21 mouse cellular contexts compared by ENCODE assay signal in the genomic region with DNA sequence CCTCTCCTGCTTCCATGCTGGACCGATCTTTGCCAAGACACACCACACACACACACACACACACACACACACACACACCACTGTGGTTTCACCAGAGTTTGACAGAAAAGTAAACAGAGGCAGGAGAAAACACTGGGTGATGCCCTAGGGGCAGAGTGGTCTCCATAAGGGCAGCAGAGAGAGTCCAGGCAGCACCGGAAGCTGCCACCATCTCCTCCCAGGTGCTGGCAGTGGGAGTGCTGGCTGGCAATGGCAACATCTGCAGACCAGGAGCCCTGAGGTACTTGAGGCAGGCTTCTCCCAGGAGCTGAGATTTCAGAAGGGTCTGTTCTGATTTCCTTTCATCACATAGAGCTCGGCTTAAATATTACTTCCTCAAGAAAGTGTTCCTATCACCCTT.
"Had no signal": no experiment of that assay in that cellular context is flagged by ENCODE, and none has a peak within 500 bp of the region (broad histone marks: within the 10 kb centered on the region; RNA-seq: fewer than 3 reads in every experiment).

No protein-coding gene starts in this region.

- H3K27ac ChIP-seq: layer of hippocampus, adult 2 months; limb, embryonic 15.5 days; liver, embryonic 12.5 days; liver, embryonic 15.5 days; macrophage; midbrain, embryonic 12.5 days; midbrain, embryonic 15.5 days; neural tube, embryonic 12.5 days; neural tube, embryonic 15.5 days; stomach, postnatal 0 days had no signal

- H3K36me3 ChIP-seq: limb, embryonic 15.5 days; liver, embryonic 12.5 days; liver, embryonic 15.5 days; midbrain, embryonic 12.5 days; midbrain, embryonic 15.5 days; neural tube, embryonic 15.5 days had no signal

- DNase-seq: kidney, adult 18-20 months; kidney, adult 9 months; kidney, postnatal 14 days; kidney, postnatal 4 days; layer of hippocampus, adult 9-11 months; lung, adult 2 months; right cerebral cortex, adult 18-20 months; right cerebral cortex, postnatal 14 days; right cerebral cortex, postnatal 4 days; thymus, postnatal 25 days had no signal

- H3K4me2 ChIP-seq: limb, embryonic 15.5 days; liver, embryonic 12.5 days; liver, embryonic 15.5 days; midbrain, embryonic 12.5 days; midbrain, embryonic 15.5 days; neural tube, embryonic 12.5 days; neural tube, embryonic 15.5 days had no signal

- ATAC-seq: intestine, embryonic 16.5 days; liver, embryonic 12.5 days; midbrain, embryonic 15.5 days had no signal

- H3K4me3 ChIP-seq: layer of hippocampus, adult 2 months; limb, embryonic 15.5 days; liver, embryonic 12.5 days; liver, embryonic 15.5 days; midbrain, embryonic 12.5 days; midbrain, embryonic 15.5 days; neural tube, embryonic 12.5 days; neural tube, embryonic 15.5 days had no signal

- H3K9me3 ChIP-seq: limb, embryonic 15.5 days; liver, embryonic 12.5 days; liver, embryonic 15.5 days; midbrain, embryonic 12.5 days; midbrain, embryonic 15.5 days; neural tube, embryonic 12.5 days; neural tube, embryonic 15.5 days had no signal

- H3K9ac ChIP-seq: limb, embryonic 15.5 days; liver, embryonic 12.5 days; liver, embryonic 15.5 days; midbrain, embryonic 12.5 days; midbrain, embryonic 15.5 days; neural tube, embryonic 15.5 days had no signal
